Mouse (Mus musculus) G1E (cell line): ENCODE measurements around the gene Arfgef2. TPM values are rescaled to one million over a fixed set of nuclear protein-coding genes. Genes with fewer than 3 reads are reported as not detected.

Experiments used
- ATAC-seq: 2 replicates; pipeline ENCODE4 v1.8.0; 2016; ENCODE audit warnings: mild to moderate bottlenecking; ENCODE audit not compliant: insufficient number of reproducible peaks, poor library complexity, low FRiP score, severe bottlenecking; ENCODE audit errors: extremely low read depth
- DNase-seq: peaks from one replicate; pipeline ENCODE4 v3.0.0; 2012; ENCODE audit warnings: low spot score
- H3K27me3 ChIP-seq: 2 replicates; pipeline ENCODE4 v1.6.1; 2012; ENCODE audit warnings: mild to moderate bottlenecking, low read length, inconsistent platforms; ENCODE audit not compliant: insufficient read depth
- H3K36me3 ChIP-seq: replicated peaks from 2 replicates; pipeline ENCODE3; 2012; ENCODE audit warnings: mild to moderate bottlenecking, inconsistent platforms
- H3K4me1 ChIP-seq: 2 replicates; pipeline ENCODE4 v1.6.1; 2012; ENCODE audit warnings: low read depth, low read length, inconsistent platforms, mixed read lengths; ENCODE audit not compliant: insufficient read depth
- H3K4me3 ChIP-seq: 2 replicates; pipeline ENCODE4 v1.5.1; 2012; ENCODE audit warnings: low read depth, mild to moderate bottlenecking, inconsistent platforms, low read length, moderate library complexity, mixed read lengths
- H3K9me3 ChIP-seq: replicated peaks from 2 replicates; pipeline ENCODE4 v1.6.1; 2012; ENCODE audit warnings: inconsistent platforms
- CTCF ChIP-seq: IDR thresholded peaks from 2 replicates; pipeline ENCODE4 v1.5.1; 2012; ENCODE audit warnings: low read depth, low read length, inconsistent platforms, mixed read lengths
- GATA1 ChIP-seq: IDR thresholded peaks from 2 replicates; pipeline ENCODE4 v1.6.1; 2012; ENCODE audit warnings: borderline replicate concordance, low read length, inconsistent platforms, mixed read lengths
- GATA2 ChIP-seq: IDR thresholded peaks from 2 replicates; pipeline ENCODE4 v1.6.1; 2012; ENCODE audit warnings: low read depth, low read length, inconsistent platforms, borderline replicate concordance
- POLR2AphosphoS5 ChIP-seq: IDR thresholded peaks from 2 replicates; pipeline ENCODE4 v1.6.1; 2012; ENCODE audit warnings: low read depth, low read length, inconsistent platforms; ENCODE audit not compliant: insufficient replicate concordance
- TAL1 ChIP-seq: conservative IDR thresholded peaks from 2 replicates; pipeline ENCODE4 v1.6.1; 2012; ENCODE audit warnings: low read depth, low read length, inconsistent platforms, mixed read lengths
- polyA plus RNA-seq: library from polyadenylated mRNA; stranded (reverse); fragments of >175 nt; gene quantifications from 2 replicates; pipeline ENCODE4 v1.2.3, GENCODE M21; 2012
- total RNA-seq, 2 experiments: library from RNA; stranded (forward) in 1 of 2; stranded (reverse) in 1 of 2; fragments of 200-1000 nt in 1 of 2; fragments of >200 nt in 1 of 2; fragmentation: Nextera tagmentation in 1 of 2; gene quantifications; 2 replicates each; pipeline ENCODE4 v1.2.3; 2014 to 2017

Arfgef2 gene
- total and polyA plus RNA-seq, 3 experiments, result 7.1 to 30.0 (median 26.9) TPM

DNA sequence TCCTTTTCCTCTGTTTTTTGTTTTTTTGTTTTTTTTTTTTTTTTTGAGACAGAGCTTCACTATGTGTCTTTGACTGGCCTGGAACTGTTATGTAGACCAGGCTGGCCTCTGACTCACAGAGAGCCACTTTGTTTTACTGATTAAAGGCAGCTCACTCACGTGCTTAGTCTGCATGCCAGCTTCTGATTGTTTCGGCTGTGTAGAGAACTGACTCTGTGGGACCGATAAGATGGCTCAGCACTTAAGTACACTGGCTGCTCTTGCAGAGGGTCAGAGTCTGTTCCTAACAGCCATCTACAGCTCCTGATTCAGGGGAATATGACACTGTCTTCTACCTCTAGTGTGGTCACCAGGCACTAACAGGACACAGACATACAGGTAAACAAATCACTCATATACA is 57.1 kb downstream of the Arfgef2 start:
- TF ChIP-seq CTCF, result no peak
- TF ChIP-seq POLR2AphosphoS5, result no peak
- no peak for TF ChIP-seq TAL1
- no peak for TF ChIP-seq GATA1
- no peak for TF ChIP-seq GATA2
- Histone ChIP-seq H3K4me3 (no peak overlapping the region), H3K4me1 (no peaks in the 10 kb centered on the region), H3K9me3 (no peaks in the 10 kb centered on the region), H3K36me3 (peaks cover 96% of the 10 kb centered on the region), H3K27me3 (no peaks in the 10 kb centered on the region)
- DNase-seq (no peak), ATAC-seq (no peak)

GRCm38 (mm10) chr2:166865476-166865875 is 60.1 kb downstream of the Arfgef2 start:
- no peak overlapping the region for H3K4me3 ChIP-seq
- H3K9me3 ChIP-seq, result no peaks in the 10 kb centered on the region
- no peak for ATAC-seq
- peaks cover 95% of the 10 kb centered on the region for H3K36me3 ChIP-seq
- H3K27me3 ChIP-seq, result no peaks in the 10 kb centered on the region
- TF ChIP-seq CTCF, result no peak
- no peak for TF ChIP-seq GATA1
- TF ChIP-seq POLR2AphosphoS5, result no peak
- no peak for TF ChIP-seq GATA2
- no peak for TF ChIP-seq TAL1
- no peaks in the 10 kb centered on the region for H3K4me1 ChIP-seq
- DNase-seq, result no peak

- Histone ChIP-seq H3K36me3 (peaks cover 94% of the 10 kb centered on the region), H3K4me3 (no peak overlapping the region), H3K27me3 (no peaks in the 10 kb centered on the region), H3K4me1 (no peaks in the 10 kb centered on the region; the same call in 1 of the 2 replicates), H3K9me3 (no peaks in the 10 kb centered on the region)
- DNase-seq (no peak), ATAC-seq (no peak)
- TF ChIP-seq CTCF (no peak), GATA1 (no peak), GATA2 (no peak), TAL1 (no peak), POLR2AphosphoS5 (no peak)
These were observed 65.0 kb downstream of the Arfgef2 start for GRCm38 (mm10) chr2:166870271-166870865.

- TF ChIP-seq POLR2AphosphoS5 (no peak), CTCF (no peak), GATA1 (no peak), TAL1 (no peak), GATA2 (no peak)
- H3K4me3 ChIP-seq, result no peak overlapping the region
- H3K4me1 ChIP-seq, result no peaks in the 10 kb centered on the region; the same call in 1 of the 2 replicates
- H3K36me3 ChIP-seq, result peaks cover 94% of the 10 kb centered on the region
- DNase-seq, result no peak
- no peaks in the 10 kb centered on the region for H3K9me3 ChIP-seq
- no peaks in the 10 kb centered on the region for H3K27me3 ChIP-seq
- ATAC-seq, result 0 out of 2 replicates have a peak, but pooled peaks have one; percentile 15
These were observed 65.5 kb downstream of the Arfgef2 start for GRCm38 (mm10) chr2:166870899-166871298.

DNA sequence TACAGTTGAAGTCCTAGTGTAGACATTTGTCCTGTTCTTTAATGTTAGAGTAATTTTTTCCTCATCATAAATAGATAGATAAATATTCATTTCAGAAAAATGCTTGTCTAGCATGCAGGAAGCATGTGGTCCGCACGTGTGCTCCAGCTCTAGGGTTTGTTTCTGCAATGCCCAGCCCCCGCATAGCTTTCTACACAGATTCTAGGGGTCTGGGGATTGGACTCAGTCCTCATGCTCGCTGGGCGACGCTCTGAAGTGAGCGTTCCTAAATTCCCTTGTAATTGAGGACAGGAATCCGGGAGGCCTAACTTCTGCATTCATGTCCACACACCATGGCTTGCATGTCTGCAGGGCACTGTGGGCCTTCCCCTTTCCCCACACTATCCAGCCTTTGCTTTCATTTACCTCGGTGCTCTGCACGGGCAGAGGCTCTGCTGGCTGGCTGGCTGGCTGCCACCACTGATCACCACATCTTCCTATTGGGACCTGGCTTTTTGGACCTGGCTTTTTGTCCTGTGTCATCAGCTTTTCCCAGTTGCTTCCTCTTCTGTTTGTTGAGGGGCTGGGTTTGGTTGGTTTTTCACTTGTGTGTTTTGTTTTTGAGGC is 69.4 kb downstream of the Arfgef2 start:
- Histone ChIP-seq H3K4me3 (no peak overlapping the region), H3K9me3 (no peaks in the 10 kb centered on the region), H3K27me3 (no peaks in the 10 kb centered on the region), H3K4me1 (no peaks in the 10 kb centered on the region; the same call in 1 of the 2 replicates), H3K36me3 (peaks cover 90% of the 10 kb centered on the region)
- TF ChIP-seq TAL1, result no peak
- no peak for TF ChIP-seq GATA2
- no peak for TF ChIP-seq CTCF
- ATAC-seq (no peak), DNase-seq (no peak)

GRCm38 (mm10) chr2:166875561-166875960 is 70.2 kb downstream of the Arfgef2 start:
- no peaks in the 10 kb centered on the region for H3K27me3 ChIP-seq
- H3K4me3 ChIP-seq, result no peak overlapping the region
- no peak for ATAC-seq
- peaks cover 84% of the 10 kb centered on the region for H3K36me3 ChIP-seq
- DNase-seq, result no peak
- H3K4me1 ChIP-seq, result no peaks in the 10 kb centered on the region; the same call in 1 of the 2 replicates
- TF ChIP-seq GATA1 (no peak), POLR2AphosphoS5 (no peak), CTCF (no peak), TAL1 (no peak), GATA2 (no peak)
- no peaks in the 10 kb centered on the region for H3K9me3 ChIP-seq
